Mouse (Mus musculus) ES-Bruce4 (cell line): ENCODE measurements around the gene Mapt. TPM values are rescaled to one million over a fixed set of nuclear protein-coding genes. Genes with fewer than 3 reads are reported as not detected.
A peak's percentile ranks its signal among the peaks of the same experiment; 100 is the strongest.

Experiments
- H3K27ac ChIP-seq: 2 replicates; pipeline ENCODE4 v1.5.1; 2012; ENCODE audit warnings: low read length, inconsistent platforms; ENCODE audit not compliant: insufficient read depth
- H3K27me3 ChIP-seq: 2 replicates; pipeline ENCODE4 v1.6.1; 2012; ENCODE audit warnings: mild to moderate bottlenecking, low read length, inconsistent platforms; ENCODE audit not compliant: control insufficient read depth, poor library complexity, insufficient read depth, severe bottlenecking
- H3K36me3 ChIP-seq: 2 replicates; pipeline ENCODE4 v1.6.1; 2012; ENCODE audit warnings: inconsistent platforms, mild to moderate bottlenecking, low read length, moderate library complexity; ENCODE audit not compliant: control insufficient read depth, poor library complexity, insufficient read depth, severe bottlenecking
- H3K4me1 ChIP-seq: one replicate; pipeline ENCODE4 v1.8.1; 2011; ENCODE audit warnings: low read length; ENCODE audit not compliant: control insufficient read depth, insufficient read depth
- H3K4me3 ChIP-seq: 2 replicates; pipeline ENCODE4 v1.5.1; 2011; ENCODE audit warnings: low read depth, mild to moderate bottlenecking, low read length
- H3K9ac ChIP-seq: 2 replicates; pipeline ENCODE4 v1.6.1; 2012; ENCODE audit warnings: low read depth, mild to moderate bottlenecking, inconsistent platforms; ENCODE audit not compliant: poor library complexity, severe bottlenecking
- H3K9me3 ChIP-seq: replicated peaks from 2 replicates; pipeline ENCODE4 v1.6.1; 2012; ENCODE audit warnings: mild to moderate bottlenecking, low read length, inconsistent platforms; ENCODE audit not compliant: control insufficient read depth, poor library complexity, insufficient read depth, severe bottlenecking
- CTCF ChIP-seq: IDR thresholded peaks from one replicate; pipeline ENCODE4 v1.8.1; 2011; ENCODE audit warnings: low read depth, low read length
- EP300 ChIP-seq: IDR thresholded peaks from 2 replicates; pipeline ENCODE4 v1.6.1; 2011; ENCODE audit warnings: low read depth, low read length; ENCODE audit not compliant: insufficient read depth
- POLR2A ChIP-seq: IDR thresholded peaks from one replicate; pipeline ENCODE4 v1.8.1; 2011; ENCODE audit warnings: low read length; ENCODE audit not compliant: insufficient read depth
- polyA plus RNA-seq: library from polyadenylated mRNA; stranded (reverse); fragments of >200 nt; gene quantifications from 2 replicates; pipeline ENCODE4 v1.2.4, GENCODE M21; 2011; ENCODE audit warnings: low read depth; ENCODE audit not compliant: missing spikeins, insufficient read depth, insufficient read length

Gene Mapt
- polyA plus RNA-seq, 1 experiment: 13.6 TPM

GRCm38 (mm10) chr11:104309377-104310225 lies 78.4 kb downstream of the Mapt start:
- Histone ChIP-seq H3K4me1 (peaks cover 11% of the 10 kb centered on the region), H3K27ac (peak overlapping the region; percentile 56), H3K4me3 (peak overlapping the region; percentile 72), H3K27me3 (no peaks in the 10 kb centered on the region), H3K36me3 (no peaks in the 10 kb centered on the region; the same call in 1 of the 2 replicates), H3K9me3 (no peaks in the 10 kb centered on the region), H3K9ac (peak overlapping the region; percentile 84)
- no peak for TF ChIP-seq EP300
- no peak for TF ChIP-seq POLR2A
- no peak for TF ChIP-seq CTCF

- no peaks in the 10 kb centered on the region for H3K9me3 ChIP-seq
- no peaks in the 10 kb centered on the region; the same call in 1 of the 2 replicates for H3K36me3 ChIP-seq
- H3K4me3 ChIP-seq: peak overlapping the region; percentile 72
- H3K9ac ChIP-seq: peak overlapping the region; percentile 84
- H3K27me3 ChIP-seq: no peaks in the 10 kb centered on the region
- TF ChIP-seq CTCF: no peak
- TF ChIP-seq EP300: peak; percentile 77; the same call in 1 of the 2 replicates
- H3K4me1 ChIP-seq: peaks cover 11% of the 10 kb centered on the region
- peak overlapping the region; percentile 62 for H3K27ac ChIP-seq
Observed at GRCm38 (mm10) chr11:104310226-104310887, 79.2 kb downstream of the Mapt start.

DNA sequence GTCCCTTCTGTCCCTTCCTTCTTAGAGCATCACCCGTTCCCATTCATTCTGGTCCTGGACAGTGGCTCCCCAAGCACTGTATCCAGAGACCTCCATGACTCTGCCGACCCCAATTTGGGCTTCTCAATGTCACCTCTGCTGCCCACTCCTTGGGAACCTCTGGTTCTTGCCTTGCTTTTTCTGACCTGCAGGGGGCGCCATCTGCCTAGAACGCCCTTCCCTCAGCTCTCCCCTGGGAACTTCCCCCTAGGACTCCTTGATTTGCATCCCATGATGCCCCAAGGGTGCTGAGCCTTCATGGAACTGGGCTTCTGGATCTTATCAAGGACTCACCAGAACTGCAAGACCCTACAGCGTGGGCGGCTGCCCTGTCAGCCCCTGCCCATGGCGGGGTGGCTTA lies 80.5 kb downstream of the Mapt start:
- Histone ChIP-seq H3K36me3 (no peaks in the 10 kb centered on the region; the same call in 1 of the 2 replicates), H3K4me1 (peaks cover 11% of the 10 kb centered on the region), H3K9ac (no peak overlapping the region), H3K9me3 (no peaks in the 10 kb centered on the region), H3K27me3 (no peaks in the 10 kb centered on the region), H3K27ac (peak overlapping the region; percentile 62), H3K4me3 (no peak overlapping the region)
- TF ChIP-seq CTCF (peak; percentile 90), POLR2A (no peak), EP300 (no peak)

- H3K9ac ChIP-seq: no peak overlapping the region
- H3K27ac ChIP-seq: no peak overlapping the region
- H3K9me3 ChIP-seq: no peaks in the 10 kb centered on the region
- no peaks in the 10 kb centered on the region for H3K27me3 ChIP-seq
- H3K36me3 ChIP-seq: no peaks in the 10 kb centered on the region; the same call in 1 of the 2 replicates
- peaks cover 12% of the 10 kb centered on the region for H3K4me1 ChIP-seq
- H3K4me3 ChIP-seq: no peak overlapping the region
- TF ChIP-seq CTCF (peak; percentile 93), POLR2A (no peak), EP300 (no peak)
Observed at GRCm38 (mm10) chr11:104315703-104316102, 84.5 kb downstream of the Mapt start.

- H3K36me3 ChIP-seq: no peaks in the 10 kb centered on the region; the same call in 1 of the 2 replicates
Observed at GRCm38 (mm10) chr11:104316685-104317400, 85.7 kb downstream of the Mapt start.

GRCm38 (mm10) chr11:104317631-104318030 lies 86.4 kb downstream of the Mapt start:
- no peak overlapping the region for H3K9ac ChIP-seq
- peaks cover 14% of the 10 kb centered on the region for H3K4me1 ChIP-seq
- H3K4me3 ChIP-seq: no peak overlapping the region
- no peaks in the 10 kb centered on the region for H3K36me3 ChIP-seq
- no peaks in the 10 kb centered on the region for H3K27me3 ChIP-seq
- no peaks in the 10 kb centered on the region for H3K9me3 ChIP-seq
- no peak overlapping the region for H3K27ac ChIP-seq
- TF ChIP-seq EP300: no peak
- TF ChIP-seq POLR2A: no peak
- no peak for TF ChIP-seq CTCF

More at GRCm38 (mm10) chr11:104316685-104317400, 85.7 kb downstream of the Mapt start:
- Histone ChIP-seq H3K27me3 (no peaks in the 10 kb centered on the region), H3K9ac (no peak overlapping the region), H3K4me1 (peaks cover 17% of the 10 kb centered on the region), H3K9me3 (no peaks in the 10 kb centered on the region), H3K4me3 (no peak overlapping the region), H3K27ac (no peak overlapping the region)
- TF ChIP-seq CTCF (no peak), EP300 (no peak)
